Mouse (Mus musculus): ENCODE measurements around the gene Krt18.
"Not testable (repeated sequence)": the region's sequence is repeated elsewhere in the genome, so short reads cannot be mapped to it uniquely, and the experiment has no call there.

Krt18 gene

GRCm38 (mm10) chr15:102028040-102028439 lies at the start of gene Krt18:
TSS of gene Krt18 (plus strand) at chr15:102028180.
- DNase-seq, result peak in 1 of 2 experiments; percentile 11

GRCm38 (mm10) chr15:101980849-101981248 lies 47.1 kb upstream of the Krt18 start:
- no peak for DNase-seq

- no peak for DNase-seq
These were observed 44.5 kb upstream of the Krt18 start for GRCm38 (mm10) chr15:101983315-101983948.

GRCm38 (mm10) chr15:101983949-101984601 lies 43.9 kb upstream of the Krt18 start:
- DNase-seq, result peak; percentile 83 to 85

GRCm38 (mm10) chr15:101984746-101985145 lies 43.2 kb upstream of the Krt18 start:
- no peak for DNase-seq

GRCm38 (mm10) chr15:101988119-101988518 lies 39.9 kb upstream of the Krt18 start:
- DNase-seq, result peak; percentile 87

GRCm38 (mm10) chr15:101988714-101989113 lies 39.3 kb upstream of the Krt18 start:
- no peak for DNase-seq

GRCm38 (mm10) chr15:101990946-101991345 lies 37.0 kb upstream of the Krt18 start:
- DNase-seq, result no peak

- DNase-seq, result no peak
These were observed 33.6 kb upstream of the Krt18 start for GRCm38 (mm10) chr15:101994365-101994764.

- DNase-seq, result no peak
These were observed 32.3 kb upstream of the Krt18 start for GRCm38 (mm10) chr15:101995484-101996236.

GRCm38 (mm10) chr15:101996450-101997078 lies 31.4 kb upstream of the Krt18 start:
- not testable (repeated sequence) for DNase-seq

- no peak for DNase-seq
These were observed 28.8 kb upstream of the Krt18 start for GRCm38 (mm10) chr15:101999156-101999555.

GRCm38 (mm10) chr15:101999676-102000335 lies 28.2 kb upstream of the Krt18 start:
- DNase-seq, result no peak

- no peak for DNase-seq
These were observed 25.1 kb upstream of the Krt18 start for GRCm38 (mm10) chr15:102002646-102003488.

GRCm38 (mm10) chr15:102003516-102003915 lies 24.5 kb upstream of the Krt18 start:
- no peak for DNase-seq

- no peak for DNase-seq
These were observed 23.8 kb upstream of the Krt18 start, which contains the start of gene Krt8 for GRCm38 (mm10) chr15:102004189-102004588. TSS of gene Krt8 (minus strand) at chr15:102004482.

GRCm38 (mm10) chr15:102005290-102005689 lies 22.7 kb upstream of the Krt18 start:
- DNase-seq, result no peak

GRCm38 (mm10) chr15:102006317-102006716 lies 21.7 kb upstream of the Krt18 start:
- DNase-seq, result no peak

GRCm38 (mm10) chr15:102007097-102008069 lies 20.6 kb upstream of the Krt18 start:
- no peak for DNase-seq

GRCm38 (mm10) chr15:102010569-102011245 lies 17.3 kb upstream of the Krt18 start:
- no peak for DNase-seq
